Mouse (Mus musculus): ENCODE measurements around the gene Selenos. TPM values are rescaled to one million over a fixed set of nuclear protein-coding genes. Genes with fewer than 3 reads are reported as not detected.
A peak's percentile ranks its signal among the peaks of the same experiment; 100 is the strongest.

The Selenos gene
- polyA plus RNA-seq, 1 experiment: 113 TPM

GRCm38 (mm10) chr7:66127951-66128645, 48.6 kb downstream of the Selenos start:
- no peak overlapping the region for H3K4me3 ChIP-seq (replicated peaks; ENCODE audit: insufficient read depth, low read depth, low read length)
- no peak for DNase-seq
- H3K27me3 ChIP-seq (ENCODE audit: control insufficient read depth, insufficient read depth, low read length): no peaks in the 10 kb centered on the region
- WGBS: 81% methylated on average over 4 of the region's 4 CpGs
- H3K27ac ChIP-seq (ENCODE audit: insufficient read depth, low read length): no peak overlapping the region
- peaks cover 3% of the 10 kb centered on the region; the same call in 1 of the 2 replicates for H3K4me1 ChIP-seq (ENCODE audit: control insufficient read depth, insufficient read depth, low read length)
- TF ChIP-seq POLR2A (IDR thresholded peaks at IDR 0.05; ENCODE audit: borderline replicate concordance, insufficient read depth, low read length): no peak
- no peak for TF ChIP-seq CTCF (IDR thresholded peaks at IDR 0.05; ENCODE audit: borderline replicate concordance, insufficient read depth, low read depth, low read length)

- Histone ChIP-seq H3K27me3 (ENCODE audit: control insufficient read depth, insufficient read depth, low read length) (no peaks in the 10 kb centered on the region), H3K4me3 (replicated peaks; ENCODE audit: insufficient read depth, low read depth, low read length) (no peak overlapping the region), H3K27ac (ENCODE audit: insufficient read depth, low read length) (no peak overlapping the region), H3K4me1 (ENCODE audit: control insufficient read depth, insufficient read depth, low read length) (peaks cover 3% of the 10 kb centered on the region; the same call in 1 of the 2 replicates)
- TF ChIP-seq CTCF (IDR thresholded peaks at IDR 0.05; ENCODE audit: borderline replicate concordance, insufficient read depth, low read depth, low read length) (no peak), POLR2A (IDR thresholded peaks at IDR 0.05; ENCODE audit: borderline replicate concordance, insufficient read depth, low read length) (no peak)
- 47% methylated on average over 3 of the region's 3 CpGs for WGBS
- no peak for DNase-seq
These were observed 49.4 kb downstream of the Selenos start for GRCm38 (mm10) chr7:66128857-66129256.

- 92% methylated on average over 2 of the region's 2 CpGs for WGBS
- Histone ChIP-seq H3K4me3 (replicated peaks; ENCODE audit: insufficient read depth, low read depth, low read length) (no peak overlapping the region), H3K27ac (ENCODE audit: insufficient read depth, low read length) (no peak overlapping the region), H3K27me3 (ENCODE audit: control insufficient read depth, insufficient read depth, low read length) (no peaks in the 10 kb centered on the region), H3K4me1 (ENCODE audit: control insufficient read depth, insufficient read depth, low read length) (no peaks in the 10 kb centered on the region)
- no peak for TF ChIP-seq CTCF (IDR thresholded peaks at IDR 0.05; ENCODE audit: borderline replicate concordance, insufficient read depth, low read depth, low read length)
- no peak for TF ChIP-seq POLR2A (IDR thresholded peaks at IDR 0.05; ENCODE audit: borderline replicate concordance, insufficient read depth, low read length)
- no peak for DNase-seq
These were observed 50.8 kb downstream of the Selenos start for GRCm38 (mm10) chr7:66130296-66130695.

- TF ChIP-seq CTCF (IDR thresholded peaks at IDR 0.05; ENCODE audit: borderline replicate concordance, insufficient read depth, low read depth, low read length) (no peak), POLR2A (IDR thresholded peaks at IDR 0.05; ENCODE audit: borderline replicate concordance, insufficient read depth, low read length) (no peak)
- Histone ChIP-seq H3K27me3 (ENCODE audit: control insufficient read depth, insufficient read depth, low read length) (no peaks in the 10 kb centered on the region), H3K4me1 (ENCODE audit: control insufficient read depth, insufficient read depth, low read length) (no peaks in the 10 kb centered on the region), H3K27ac (ENCODE audit: insufficient read depth, low read length) (no peak overlapping the region), H3K4me3 (replicated peaks; ENCODE audit: insufficient read depth, low read depth, low read length) (no peak overlapping the region)
- no peak for DNase-seq
- 92% methylated on average over 4 of the region's 4 CpGs for WGBS
These were observed 52.5 kb downstream of the Selenos start for GRCm38 (mm10) chr7:66131776-66132421.

- TF ChIP-seq POLR2A (IDR thresholded peaks at IDR 0.05; ENCODE audit: borderline replicate concordance, insufficient read depth, low read length): no peak
- TF ChIP-seq CTCF (IDR thresholded peaks at IDR 0.05; ENCODE audit: borderline replicate concordance, insufficient read depth, low read depth, low read length): no peak
- Histone ChIP-seq H3K4me3 (replicated peaks; ENCODE audit: insufficient read depth, low read depth, low read length) (no peak overlapping the region), H3K27ac (ENCODE audit: insufficient read depth, low read length) (no peak overlapping the region), H3K27me3 (ENCODE audit: control insufficient read depth, insufficient read depth, low read length) (no peaks in the 10 kb centered on the region), H3K4me1 (ENCODE audit: control insufficient read depth, insufficient read depth, low read length) (no peaks in the 10 kb centered on the region)
- DNase-seq: no peak
- WGBS: 98% methylated on average over 3 of the region's 3 CpGs
These were observed 54.7 kb downstream of the Selenos start for GRCm38 (mm10) chr7:66134154-66134553.

- H3K4me1 ChIP-seq (ENCODE audit: control insufficient read depth, insufficient read depth, low read length): no peaks in the 10 kb centered on the region
- H3K27me3 ChIP-seq (ENCODE audit: control insufficient read depth, insufficient read depth, low read length): no peaks in the 10 kb centered on the region
- TF ChIP-seq CTCF (IDR thresholded peaks at IDR 0.05; ENCODE audit: borderline replicate concordance, insufficient read depth, low read depth, low read length) (no peak), POLR2A (IDR thresholded peaks at IDR 0.05; ENCODE audit: borderline replicate concordance, insufficient read depth, low read length) (no peak)
- no peak overlapping the region for H3K27ac ChIP-seq (ENCODE audit: insufficient read depth, low read length)
- H3K4me3 ChIP-seq (replicated peaks; ENCODE audit: insufficient read depth, low read depth, low read length): no peak overlapping the region
- 22% methylated on average over 3 of the region's 3 CpGs for WGBS
- peak in 1 of 2 experiments; percentile 26 for DNase-seq
These were observed 56.2 kb downstream of the Selenos start for GRCm38 (mm10) chr7:66135644-66136043.

- no peak for TF ChIP-seq POLR2A (IDR thresholded peaks at IDR 0.05; ENCODE audit: borderline replicate concordance, insufficient read depth, low read length)
- no peak for TF ChIP-seq CTCF (IDR thresholded peaks at IDR 0.05; ENCODE audit: borderline replicate concordance, insufficient read depth, low read depth, low read length)
- Histone ChIP-seq H3K4me1 (ENCODE audit: control insufficient read depth, insufficient read depth, low read length) (peaks cover 2% of the 10 kb centered on the region; the same call in 1 of the 2 replicates), H3K27me3 (ENCODE audit: control insufficient read depth, insufficient read depth, low read length) (no peaks in the 10 kb centered on the region), H3K27ac (ENCODE audit: insufficient read depth, low read length) (no peak overlapping the region), H3K4me3 (replicated peaks; ENCODE audit: insufficient read depth, low read depth, low read length) (no peak overlapping the region)
- DNase-seq: no peak
These were observed 56.7 kb downstream of the Selenos start for GRCm38 (mm10) chr7:66136187-66136586.

GRCm38 (mm10) chr7:66137309-66137708, 57.9 kb downstream of the Selenos start:
- no peak overlapping the region for H3K4me3 ChIP-seq (replicated peaks; ENCODE audit: insufficient read depth, low read depth, low read length)
- WGBS: 92% methylated on average over 4 of the region's 4 CpGs
- DNase-seq: no peak
- no peaks in the 10 kb centered on the region for H3K27me3 ChIP-seq (ENCODE audit: control insufficient read depth, insufficient read depth, low read length)
- no peak overlapping the region for H3K27ac ChIP-seq (ENCODE audit: insufficient read depth, low read length)
- H3K4me1 ChIP-seq (ENCODE audit: control insufficient read depth, insufficient read depth, low read length): peaks cover 3% of the 10 kb centered on the region; the same call in 1 of the 2 replicates
- no peak for TF ChIP-seq POLR2A (IDR thresholded peaks at IDR 0.05; ENCODE audit: borderline replicate concordance, insufficient read depth, low read length)
- TF ChIP-seq CTCF (IDR thresholded peaks at IDR 0.05; ENCODE audit: borderline replicate concordance, insufficient read depth, low read depth, low read length): no peak
